Mouse (Mus musculus): Measurements from ENCODE around the gene Gm26920. TPM values are rescaled to one million over a fixed set of nuclear protein-coding genes. Genes with fewer than 3 reads are reported as not detected.

Gm26920 gene
- polyA plus RNA-seq, 1 experiment from 2014 or later: 0.70 TPM

- Histone ChIP-seq H3K4me3 (ENCODE audit: control insufficient read depth in 1 of 2, insufficient read depth in 1 of 2, low read depth in 1 of 2, low read length in 2 of 2) (no peak overlapping the region), H3K27ac (replicated peaks in 1 of 2; ENCODE audit: control insufficient read depth in 1 of 2, insufficient read depth in 1 of 2, low read depth in 2 of 2, low read length in 2 of 2) (no peak overlapping the region), H3K9me3 (ENCODE audit: control insufficient read depth, low read length) (no peaks in the 10 kb centered on the region), H3K27me3 (ENCODE audit: control insufficient read depth, insufficient read depth, low read length) (no peaks in the 10 kb centered on the region), H3K36me3 (ENCODE audit: control insufficient read depth, insufficient read depth, low read length) (peaks cover 80% of the 10 kb centered on the region), H3K4me1 (ENCODE audit: control insufficient read depth in 2 of 2, insufficient read depth in 2 of 2, low read length in 2 of 2) (no peaks in the 10 kb centered on the region; a peak in 1 of 4 replicates), H3K9ac (ENCODE audit: low read length) (no peak overlapping the region), H3K4me2 (ENCODE audit: low read length) (no peak overlapping the region)
- 72% methylated on average over 5 of the region's 5 CpGs for WGBS
- no peak for ATAC-seq (ENCODE audit: insufficient number of reproducible peaks, insufficient read depth, low FRiP score, low read depth)
Observed at GRCm38 (mm10) chr7:30025358-30025757, 64.9 kb downstream of the Gm26920 start.

- Histone ChIP-seq H3K36me3 (ENCODE audit: control insufficient read depth, insufficient read depth, low read length) (peaks cover 94% of the 10 kb centered on the region), H3K27ac (replicated peaks in 1 of 2; ENCODE audit: control insufficient read depth in 1 of 2, insufficient read depth in 1 of 2, low read depth in 2 of 2, low read length in 2 of 2) (no peak overlapping the region), H3K9me3 (ENCODE audit: control insufficient read depth, low read length) (no peaks in the 10 kb centered on the region), H3K4me3 (ENCODE audit: control insufficient read depth in 1 of 2, insufficient read depth in 1 of 2, low read depth in 1 of 2, low read length in 2 of 2) (no peak overlapping the region), H3K4me1 (ENCODE audit: control insufficient read depth in 2 of 2, insufficient read depth in 2 of 2, low read length in 2 of 2) (no peaks in the 10 kb centered on the region; a peak in 1 of 4 replicates), H3K4me2 (ENCODE audit: low read length) (no peak overlapping the region), H3K27me3 (ENCODE audit: control insufficient read depth, insufficient read depth, low read length) (no peaks in the 10 kb centered on the region), H3K9ac (ENCODE audit: low read length) (no peak overlapping the region)
- ATAC-seq (ENCODE audit: insufficient number of reproducible peaks, insufficient read depth, low FRiP score, low read depth): no peak
- WGBS: 55% methylated on average over 8 of the region's 8 CpGs
Observed at GRCm38 (mm10) chr7:30023800-30024199, 66.4 kb downstream of the Gm26920 start.

- no peak overlapping the region for H3K27ac ChIP-seq (replicated peaks in 1 of 2; ENCODE audit: control insufficient read depth in 1 of 2, insufficient read depth in 1 of 2, low read depth in 2 of 2, low read length in 2 of 2)
- 89% methylated on average over 9 of the region's 9 CpGs for whole genome bisulfite sequencing
Observed at GRCm38 (mm10) chr7:30023324-30023723, 66.9 kb downstream of the Gm26920 start.

GRCm38 (mm10) chr7:30019543-30019942 is 70.7 kb downstream of the Gm26920 start:
- no peak for ATAC-seq (ENCODE audit: insufficient number of reproducible peaks, insufficient read depth, low FRiP score, low read depth)
- H3K4me2 ChIP-seq (ENCODE audit: low read length): no peak overlapping the region
- H3K4me3 ChIP-seq (ENCODE audit: control insufficient read depth in 1 of 2, insufficient read depth in 1 of 2, low read depth in 1 of 2, low read length in 2 of 2): no peak overlapping the region
- no peaks in the 10 kb centered on the region for H3K9me3 ChIP-seq (ENCODE audit: control insufficient read depth, low read length)
- H3K36me3 ChIP-seq (ENCODE audit: control insufficient read depth, insufficient read depth, low read length): peaks cover 95% of the 10 kb centered on the region
- no peaks in the 10 kb centered on the region for H3K27me3 ChIP-seq (ENCODE audit: control insufficient read depth, insufficient read depth, low read length)
- H3K9ac ChIP-seq (ENCODE audit: low read length): no peak overlapping the region
- WGBS: 84% methylated on average over 2 of the region's 2 CpGs
- H3K27ac ChIP-seq (replicated peaks in 1 of 2; ENCODE audit: control insufficient read depth in 1 of 2, insufficient read depth in 1 of 2, low read depth in 2 of 2, low read length in 2 of 2): no peak overlapping the region
- no peaks in the 10 kb centered on the region for H3K4me1 ChIP-seq (ENCODE audit: control insufficient read depth in 2 of 2, insufficient read depth in 2 of 2, low read length in 2 of 2)

More at GRCm38 (mm10) chr7:30023324-30023723, 66.9 kb downstream of the Gm26920 start:
- H3K4me3 ChIP-seq (ENCODE audit: control insufficient read depth in 1 of 2, insufficient read depth in 1 of 2, low read depth in 1 of 2, low read length in 2 of 2): no peak overlapping the region
- no peak overlapping the region for H3K9ac ChIP-seq (ENCODE audit: low read length)
- H3K4me2 ChIP-seq (ENCODE audit: low read length): no peak overlapping the region
- H3K27me3 ChIP-seq (ENCODE audit: control insufficient read depth, insufficient read depth, low read length): no peaks in the 10 kb centered on the region
- no peak for ATAC-seq (ENCODE audit: insufficient number of reproducible peaks, insufficient read depth, low FRiP score, low read depth)
- peaks cover 95% of the 10 kb centered on the region for H3K36me3 ChIP-seq (ENCODE audit: control insufficient read depth, insufficient read depth, low read length)
- no peaks in the 10 kb centered on the region; a peak in 1 of 4 replicates for H3K4me1 ChIP-seq (ENCODE audit: control insufficient read depth in 2 of 2, insufficient read depth in 2 of 2, low read length in 2 of 2)
- H3K9me3 ChIP-seq (ENCODE audit: control insufficient read depth, low read length): no peaks in the 10 kb centered on the region

- Histone ChIP-seq H3K9ac (ENCODE audit: low read length) (no peak overlapping the region), H3K9me3 (ENCODE audit: control insufficient read depth, low read length) (no peaks in the 10 kb centered on the region), H3K4me1 (ENCODE audit: control insufficient read depth in 2 of 2, insufficient read depth in 2 of 2, low read length in 2 of 2) (no peaks in the 10 kb centered on the region), H3K27ac (replicated peaks in 1 of 2; ENCODE audit: control insufficient read depth in 1 of 2, insufficient read depth in 1 of 2, low read depth in 2 of 2, low read length in 2 of 2) (no peak overlapping the region), H3K27me3 (ENCODE audit: control insufficient read depth, insufficient read depth, low read length) (no peaks in the 10 kb centered on the region), H3K4me2 (ENCODE audit: low read length) (no peak overlapping the region), H3K4me3 (ENCODE audit: control insufficient read depth in 1 of 2, insufficient read depth in 1 of 2, low read depth in 1 of 2, low read length in 2 of 2) (no peak overlapping the region), H3K36me3 (ENCODE audit: control insufficient read depth, insufficient read depth, low read length) (peaks cover 86% of the 10 kb centered on the region)
- ATAC-seq (ENCODE audit: insufficient number of reproducible peaks, insufficient read depth, low FRiP score, low read depth): no peak
- 93% methylated on average over 6 of the region's 6 CpGs for WGBS
Observed at GRCm38 (mm10) chr7:30017226-30017625, 73.0 kb downstream of the Gm26920 start.

- Histone ChIP-seq H3K4me3 (ENCODE audit: control insufficient read depth in 1 of 2, insufficient read depth in 1 of 2, low read depth in 1 of 2, low read length in 2 of 2) (no peak overlapping the region), H3K4me1 (ENCODE audit: control insufficient read depth in 2 of 2, insufficient read depth in 2 of 2, low read length in 2 of 2) (no peaks in the 10 kb centered on the region), H3K36me3 (ENCODE audit: control insufficient read depth, insufficient read depth, low read length) (peaks cover 77% of the 10 kb centered on the region), H3K4me2 (ENCODE audit: low read length) (no peak overlapping the region), H3K27ac (replicated peaks in 1 of 2; ENCODE audit: control insufficient read depth in 1 of 2, insufficient read depth in 1 of 2, low read depth in 2 of 2, low read length in 2 of 2) (no peak overlapping the region), H3K9me3 (ENCODE audit: control insufficient read depth, low read length) (no peaks in the 10 kb centered on the region), H3K9ac (ENCODE audit: low read length) (no peak overlapping the region), H3K27me3 (ENCODE audit: control insufficient read depth, insufficient read depth, low read length) (no peaks in the 10 kb centered on the region)
- 76% methylated on average over 4 of the region's 4 CpGs for WGBS
- ATAC-seq (ENCODE audit: insufficient number of reproducible peaks, insufficient read depth, low FRiP score, low read depth): no peak
Observed at GRCm38 (mm10) chr7:30012956-30013363, 77.2 kb downstream of the Gm26920 start.

GRCm38 (mm10) chr7:30010551-30011195 is 79.5 kb downstream of the Gm26920 start:
- peaks cover 77% of the 10 kb centered on the region for H3K36me3 ChIP-seq (ENCODE audit: control insufficient read depth, insufficient read depth, low read length)

More at GRCm38 (mm10) chr7:30010551-30011195, 79.5 kb downstream of the Gm26920 start:
- H3K27ac ChIP-seq (replicated peaks in 1 of 2; ENCODE audit: control insufficient read depth in 1 of 2, insufficient read depth in 1 of 2, low read depth in 2 of 2, low read length in 2 of 2): no peak overlapping the region
- H3K4me1 ChIP-seq (ENCODE audit: control insufficient read depth in 2 of 2, insufficient read depth in 2 of 2, low read length in 2 of 2): no peaks in the 10 kb centered on the region
- 83% methylated on average over 10 of the region's 10 CpGs for WGBS
- no peak overlapping the region for H3K4me3 ChIP-seq (ENCODE audit: control insufficient read depth in 1 of 2, insufficient read depth in 1 of 2, low read depth in 1 of 2, low read length in 2 of 2)
- H3K9ac ChIP-seq (ENCODE audit: low read length): no peak overlapping the region
- no peaks in the 10 kb centered on the region for H3K9me3 ChIP-seq (ENCODE audit: control insufficient read depth, low read length)
- H3K27me3 ChIP-seq (ENCODE audit: control insufficient read depth, insufficient read depth, low read length): no peaks in the 10 kb centered on the region
- no peak overlapping the region for H3K4me2 ChIP-seq (ENCODE audit: low read length)
- ATAC-seq (ENCODE audit: insufficient number of reproducible peaks, insufficient read depth, low FRiP score, low read depth): no peak

Measured in heart, embryonic 14.5 days (tissue).